Mouse (Mus musculus) adrenal gland, postnatal 4 days (tissue): ENCODE data around the gene Wdr66. TPM values are rescaled to one million over a fixed set of nuclear protein-coding genes. Genes with fewer than 3 reads are reported as not detected.
"Not testable (repeated sequence)": the region's sequence is repeated elsewhere in the genome, so short reads cannot be mapped to it uniquely, and the experiment has no call there.

Source experiments
- DNase-seq, 2 experiments: peaks; one replicate each; pipeline ENCODE4 v3.0.0; 2021 to 2022; ENCODE audit warnings: low spot score in 2 of 2, mixed read lengths in 2 of 2
- long read RNA-seq, 2 experiments: library from polyadenylated mRNA; stranded (forward); transcript quantifications; one replicate each; pipeline ENCODE4 v2.0.0; 2021
- total RNA-seq, 2 experiments: library from RNA; stranded (reverse); gene quantifications; 2 replicates each; pipeline ENCODE4 v1.2.3; 2021

Wdr66 gene
- 1 to 10 TPM in 1 of 2 experiments, under 1 TPM in 1; 0.68 to 1.0 TPM for total RNA-seq
- long read RNA-seq, experiment 1, partial matches to known transcripts: 0 of 1 reads
- long read RNA-seq, experiment 1, other reads (novel, unspliced or antisense): 1 of 1 reads
- long read RNA-seq, experiment 2, partial matches to known transcripts: 0 of 1 reads
- long read RNA-seq, experiment 2, other reads (novel, unspliced or antisense): 1 of 1 reads

- DNase-seq: peak; percentile 64 to 77
Measured at GRCm38 (mm10) chr5:123251834-123252233, at the start of gene Wdr66. Gene Wdr66, plus strand, starts transcription at chr5:123252102.

- not testable (repeated sequence) for DNase-seq
Measured at GRCm38 (mm10) chr5:123202771-123203170, 49.1 kb upstream of the Wdr66 start.

- not testable (repeated sequence) for DNase-seq
Measured at GRCm38 (mm10) chr5:123203591-123203990, 48.3 kb upstream of the Wdr66 start.

- not testable (repeated sequence) for DNase-seq
Measured at GRCm38 (mm10) chr5:123222346-123223050, 29.4 kb upstream of the Wdr66 start.

- no peak for DNase-seq
Measured at GRCm38 (mm10) chr5:123223051-123223410, 28.9 kb upstream of the Wdr66 start.

GRCm38 (mm10) chr5:123223861-123224260 is 28.0 kb upstream of the Wdr66 start:
- not testable (repeated sequence) for DNase-seq

GRCm38 (mm10) chr5:123226851-123227250 is 25.1 kb upstream of the Wdr66 start:
- DNase-seq: no peak

- DNase-seq: peak; percentile 88 to 89
Measured at GRCm38 (mm10) chr5:123227762-123228523, 24.0 kb upstream of the Wdr66 start.

GRCm38 (mm10) chr5:123228524-123228922 is 23.4 kb upstream of the Wdr66 start:
- no peak for DNase-seq

- DNase-seq: no peak
Measured at GRCm38 (mm10) chr5:123229296-123229695, 22.6 kb upstream of the Wdr66 start.

- no peak for DNase-seq
Measured at GRCm38 (mm10) chr5:123232180-123232579, 19.7 kb upstream of the Wdr66 start.

- DNase-seq: no peak
Measured at GRCm38 (mm10) chr5:123235731-123236130, 16.2 kb upstream of the Wdr66 start.

- DNase-seq: no peak
Measured at GRCm38 (mm10) chr5:123236426-123236825, 15.5 kb upstream of the Wdr66 start.

GRCm38 (mm10) chr5:123239501-123239900 is 12.4 kb upstream of the Wdr66 start:
- DNase-seq: no peak

- peak in 1 of 2 experiments; percentile 33 for DNase-seq
Measured at GRCm38 (mm10) chr5:123245518-123245917, 6.4 kb upstream of the Wdr66 start.

- DNase-seq: no peak
Measured at GRCm38 (mm10) chr5:123251390-123251789, 512 bp upstream of the Wdr66 start.

- DNase-seq: no peak
Measured at GRCm38 (mm10) chr5:123256841-123257755, 5.2 kb downstream of the Wdr66 start.

- DNase-seq: peak; percentile 12 to 25
Measured at GRCm38 (mm10) chr5:123258990-123259389, 7.1 kb downstream of the Wdr66 start.

GRCm38 (mm10) chr5:123260698-123261097 is 8.8 kb downstream of the Wdr66 start:
- DNase-seq: no peak

GRCm38 (mm10) chr5:123266909-123267308 is 15.0 kb downstream of the Wdr66 start:
- no peak for DNase-seq
